Mouse (Mus musculus) c-Kit-positive CD71-negative TER-119-negative erythroid progenitor cells, embryonic 14.5 days (primary cell): ENCODE data around the gene Gzmd.
"Not testable (repeated sequence)": the region's sequence is repeated elsewhere in the genome, so short reads cannot be mapped to it uniquely, and the experiment has no call there.

Experiments used
- DNase-seq: peaks from one replicate; pipeline ENCODE4 v3.0.0-alpha.2; 2013; ENCODE audit warnings: low read depth

Gene Gzmd

DNA sequence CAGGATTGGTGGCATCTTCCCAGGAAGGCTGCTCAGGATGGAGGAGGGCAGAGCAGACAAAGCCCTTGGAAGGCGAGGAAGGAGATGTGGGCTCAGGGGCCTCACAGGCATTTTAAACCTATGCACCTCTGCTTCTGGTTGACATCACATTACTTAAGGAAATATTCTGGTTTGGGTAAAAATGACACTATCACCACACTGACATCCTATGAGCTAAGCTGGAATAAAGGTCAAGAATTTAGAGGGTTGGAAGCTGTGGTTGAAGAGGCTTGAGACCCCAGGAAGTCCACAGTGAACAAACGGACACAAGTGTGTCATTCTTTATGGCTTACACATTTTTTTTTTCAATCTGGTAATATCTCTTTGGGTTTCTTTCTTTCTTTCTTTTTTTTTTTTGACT is at the start of gene Gzmd:
Gene Gzmd, minus strand, starts transcription at position 101 of the 400 bp plus-strand sequence.
- DNase-seq = not testable (repeated sequence)

DNA sequence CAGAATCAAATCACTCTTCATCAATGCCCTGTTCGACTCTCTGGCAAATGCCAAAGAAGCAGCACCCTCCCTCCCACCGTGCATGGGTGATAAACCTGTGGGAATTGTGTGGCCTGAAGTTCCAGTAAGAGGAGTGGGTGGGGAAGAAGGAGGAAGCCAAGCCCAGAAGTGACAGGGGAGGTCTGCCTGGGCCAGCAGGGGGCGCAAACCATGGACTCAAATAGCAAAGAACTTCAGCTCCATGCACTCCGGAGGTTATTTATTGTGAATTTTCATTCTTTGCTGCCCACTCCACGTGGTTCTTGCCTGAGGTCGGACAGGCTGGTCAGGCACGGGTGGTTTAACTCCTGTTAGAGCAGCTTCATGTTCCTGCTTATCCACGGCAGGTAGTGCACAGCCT is 45.2 kb upstream of the Gzmd start:
- DNase-seq = peak; percentile 19

- DNase-seq = no peak
Measured at GRCm38 (mm10) chr14:56174499-56174898, 42.1 kb upstream of the Gzmd start, which contains the start of gene Gzmn. Gzmn (minus strand) TSS chr14:56174599.

DNA sequence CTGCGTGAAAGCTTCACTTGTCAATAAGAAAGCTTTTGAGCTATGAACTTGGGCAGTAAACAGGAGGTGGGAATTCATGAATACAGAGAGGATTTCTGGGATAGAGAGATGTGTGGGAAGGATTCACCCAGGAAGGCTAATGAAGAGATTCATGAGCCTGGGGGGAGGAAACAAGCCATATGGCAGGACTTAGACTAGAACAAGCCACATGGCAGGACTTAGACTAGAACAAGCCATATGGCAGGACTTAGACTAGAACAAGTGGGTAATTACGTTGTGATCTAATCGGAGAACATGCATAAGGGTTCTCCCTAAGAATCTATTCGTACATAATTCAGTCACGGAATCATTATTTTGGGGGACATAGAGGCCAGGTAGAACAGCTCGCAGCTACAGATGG is 41.0 kb upstream of the Gzmd start:
- DNase-seq = no peak

DNA sequence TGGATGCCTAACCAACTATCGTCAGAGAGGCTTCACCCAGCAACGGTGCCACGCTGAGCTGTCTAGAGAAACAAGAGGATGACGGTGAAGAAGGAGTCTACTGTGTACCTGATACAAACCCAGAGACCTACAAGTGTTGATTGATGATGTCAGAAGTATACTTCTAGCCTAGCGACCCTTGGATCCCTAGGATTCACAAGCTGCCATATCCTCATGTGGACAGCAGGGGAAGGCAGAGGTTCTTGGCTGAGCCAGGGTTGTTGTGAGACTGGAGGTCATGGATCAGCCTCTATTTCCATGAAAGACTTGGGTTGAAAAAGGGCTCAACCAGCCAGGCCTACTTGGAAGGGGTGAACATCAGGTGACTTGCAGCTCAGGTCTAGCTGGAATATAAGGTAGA is 40.3 kb upstream of the Gzmd start:
- DNase-seq = no peak

DNA sequence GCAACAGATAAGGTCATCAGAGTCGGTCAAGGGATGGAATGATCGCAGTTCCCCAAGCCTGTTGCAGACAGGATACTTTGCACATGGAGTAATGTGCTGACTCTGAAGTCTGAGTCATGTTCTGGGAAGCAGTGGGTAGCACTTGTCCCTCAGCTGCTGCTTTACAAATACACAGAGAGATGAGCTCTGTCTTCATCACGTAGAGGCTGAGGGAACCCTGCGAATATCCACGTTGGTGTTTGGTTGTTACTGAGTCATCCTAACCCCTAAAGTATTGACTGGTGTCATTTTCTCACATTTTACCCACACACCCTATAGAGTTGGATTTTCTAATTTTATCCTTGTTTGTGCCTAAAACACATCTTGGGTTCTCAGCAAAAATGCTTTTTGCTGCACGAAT is 35.6 kb upstream of the Gzmd start:
- no peak for DNase-seq

- no peak for DNase-seq
Measured at GRCm38 (mm10) chr14:56162109-56162508, 29.7 kb upstream of the Gzmd start.

- DNase-seq = not testable (repeated sequence)
Measured at GRCm38 (mm10) chr14:56159479-56159878, 27.1 kb upstream of the Gzmd start, which contains the start of gene Gzmg. Gzmg (minus strand) TSS chr14:56159579.

GRCm38 (mm10) chr14:56155340-56155739 is 22.9 kb upstream of the Gzmd start:
- DNase-seq = no peak

- DNase-seq = not testable (repeated sequence)
Measured at GRCm38 (mm10) chr14:56133675-56134074, 1.3 kb upstream of the Gzmd start.

GRCm38 (mm10) chr14:56128341-56128740 is 4.1 kb downstream of the Gzmd start:
- no peak for DNase-seq

DNA sequence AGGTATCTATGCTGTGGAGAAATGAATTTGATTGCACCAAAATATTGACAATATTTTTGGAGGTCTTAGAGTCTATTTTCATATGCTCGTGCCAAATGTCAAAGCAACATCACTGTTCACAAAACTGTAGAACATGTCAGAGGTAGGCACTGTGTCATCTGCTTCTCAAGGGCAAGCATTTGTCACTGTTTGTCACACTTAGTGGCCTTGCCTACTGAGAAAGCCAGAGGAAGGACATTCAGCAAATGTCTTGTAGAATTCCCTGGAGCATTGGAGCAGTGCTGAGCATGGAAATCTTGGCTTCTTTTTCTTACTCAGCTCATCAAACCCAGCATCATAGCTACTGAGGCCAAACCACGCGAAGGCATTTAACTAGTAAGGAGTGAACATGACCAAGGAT is 8.9 kb downstream of the Gzmd start:
- no peak for DNase-seq

DNA sequence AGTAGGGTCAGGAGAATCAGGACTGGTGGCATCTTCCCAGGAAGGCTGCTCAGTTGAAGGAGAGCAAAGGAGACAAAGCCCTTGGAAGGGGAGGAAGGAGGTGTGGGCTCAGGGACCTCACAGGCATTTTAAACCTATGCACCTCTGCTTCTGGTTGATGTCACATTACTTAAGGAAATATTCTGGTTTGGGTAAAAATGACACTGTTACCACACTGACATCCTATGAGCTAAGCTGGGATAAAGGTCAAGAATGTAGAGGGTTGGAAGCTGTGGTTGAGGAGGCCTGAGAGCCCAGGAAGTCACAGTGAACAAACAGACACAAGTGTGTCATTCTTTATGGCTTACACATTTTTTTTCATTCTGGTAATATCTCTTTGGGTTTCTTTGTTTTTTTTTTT is 11.9 kb downstream of the Gzmd start, which contains the start of gene Gzme:
Gene Gzme, minus strand, starts transcription at position 101 of the 400 bp plus-strand sequence.
- DNase-seq = no peak

- DNase-seq = not testable (repeated sequence)
Measured at GRCm38 (mm10) chr14:56115531-56116310, 16.7 kb downstream of the Gzmd start.

DNA sequence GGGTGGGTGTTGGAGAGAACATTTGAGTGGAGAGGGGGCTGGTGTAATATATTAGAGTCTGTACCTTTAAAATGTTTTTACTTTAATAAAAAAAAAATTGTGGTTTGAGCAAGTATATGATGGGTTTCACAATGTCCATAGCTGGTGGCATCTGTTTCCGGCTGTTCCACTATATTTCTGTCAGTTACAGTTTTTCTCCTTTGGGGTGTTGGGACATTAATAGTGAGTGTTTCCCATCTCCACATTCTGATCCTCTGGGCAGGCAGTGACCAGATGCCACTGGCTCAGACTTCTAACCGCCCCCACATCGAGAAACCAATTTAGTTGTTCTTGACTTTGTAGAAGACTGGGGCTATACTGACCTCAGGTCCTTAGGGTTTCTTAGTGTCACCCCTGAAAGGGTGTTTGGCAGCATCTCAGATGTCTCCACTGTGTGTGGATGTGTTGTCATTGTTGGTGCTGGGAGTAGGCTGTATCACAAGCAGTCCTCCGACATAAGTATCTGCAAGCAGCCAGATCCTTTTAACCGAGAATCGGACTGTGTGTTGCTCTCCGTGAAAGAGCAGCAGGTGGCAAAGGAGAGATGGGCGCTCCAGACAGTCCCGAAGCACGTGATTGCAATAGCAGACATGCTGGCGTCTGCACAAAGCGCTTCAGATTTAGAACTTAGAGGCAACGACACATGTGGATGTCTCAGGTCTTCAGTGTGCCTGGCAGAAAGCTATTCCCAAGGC is 26.8 kb downstream of the Gzmd start:
- no peak for DNase-seq

DNA sequence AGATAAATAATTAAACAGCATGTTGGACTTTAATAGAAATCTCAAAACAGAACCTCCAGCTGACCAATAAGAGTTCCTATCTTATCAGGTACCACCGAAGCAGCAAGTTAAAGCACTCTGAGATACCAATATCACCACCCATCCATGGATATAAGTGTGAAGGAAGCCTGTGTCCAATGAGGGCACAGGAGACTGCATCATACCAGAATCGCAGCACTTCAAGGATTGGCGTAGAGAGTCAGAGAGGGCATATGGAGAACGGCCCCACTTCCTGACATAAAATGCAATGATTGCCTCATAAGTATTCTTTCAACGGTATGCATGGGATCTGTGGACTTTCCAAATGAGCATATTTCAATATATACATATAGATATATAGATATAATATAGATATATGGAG is 27.4 kb downstream of the Gzmd start:
- no peak for DNase-seq

- no peak for DNase-seq
Measured at GRCm38 (mm10) chr14:56103452-56103851, 29.0 kb downstream of the Gzmd start.

- DNase-seq = no peak
Measured at GRCm38 (mm10) chr14:56102386-56102785, 30.0 kb downstream of the Gzmd start, which contains the start of gene Ctsg. Ctsg (minus strand) TSS chr14:56102574.

- DNase-seq = no peak
Measured at GRCm38 (mm10) chr14:56098940-56099339, 33.5 kb downstream of the Gzmd start.

DNA sequence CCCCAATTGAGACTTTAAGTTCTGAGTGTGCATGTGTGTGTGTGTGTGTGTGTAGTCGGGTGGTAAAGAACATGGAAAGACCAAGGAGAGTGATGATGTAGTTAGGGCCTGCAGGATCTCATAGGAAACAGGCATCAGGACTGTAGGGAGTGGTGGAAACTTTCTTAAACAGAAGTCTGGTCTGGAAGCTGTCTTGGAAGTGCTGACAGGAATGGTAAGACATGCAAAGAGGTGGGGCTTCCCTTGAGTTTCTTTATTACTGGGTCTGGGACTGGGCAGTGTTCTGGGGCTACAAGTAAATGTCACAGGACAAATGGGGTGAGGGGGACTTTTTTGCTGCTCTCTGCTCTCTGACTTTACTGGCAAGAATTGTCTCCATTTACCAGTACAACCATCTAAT is 34.8 kb downstream of the Gzmd start:
- DNase-seq = no peak

- no peak for DNase-seq
Measured at GRCm38 (mm10) chr14:56093353-56093752, 39.1 kb downstream of the Gzmd start.

GRCm38 (mm10) chr14:56086711-56087110 is 45.7 kb downstream of the Gzmd start:
- no peak for DNase-seq

- DNase-seq = no peak
Measured at GRCm38 (mm10) chr14:56085167-56085566, 47.2 kb downstream of the Gzmd start, which contains the start of gene Mcpt8. Mcpt8 (minus strand) TSS chr14:56085273.
